Mouse (Mus musculus) ES-E14 (cell line): ENCODE data around the gene Pnma1. TPM values are rescaled to one million over a fixed set of nuclear protein-coding genes. Genes with fewer than 3 reads are reported as not detected.

ENCODE experiments used
- DNase-seq: peaks from one replicate; pipeline ENCODE4 v3.0.0-alpha.2; 2013; ENCODE audit warnings: low read depth, low spot score
- H3K27ac ChIP-seq: 2 replicates; pipeline ENCODE4 v1.5.1; 2012; ENCODE audit warnings: low read depth, mild to moderate bottlenecking, low read length, moderate library complexity, mixed read lengths; ENCODE audit not compliant: poor library complexity, insufficient read depth, severe bottlenecking
- H3K36me3 ChIP-seq: 2 replicates; pipeline ENCODE4 v1.6.1; 2012; ENCODE audit warnings: mild to moderate bottlenecking, low read length, moderate library complexity, mixed read lengths; ENCODE audit not compliant: control insufficient read depth, poor library complexity, insufficient read depth, severe bottlenecking
- H3K4me1 ChIP-seq, 2 experiments: fragments of 150-350 bp in 1 of 2; sonication (generic) in 1 of 2; 2 replicates each; pipeline ENCODE4 v1.6.1; 2012; ENCODE audit warnings: low read length in 2 of 2, mild to moderate bottlenecking in 1 of 2, mixed read lengths in 1 of 2; ENCODE audit not compliant: control insufficient read depth in 2 of 2, insufficient read depth in 2 of 2, poor library complexity in 1 of 2
- H3K4me3 ChIP-seq, 2 experiments: fragments of 150-350 bp in 1 of 2; sonication (generic) in 1 of 2; 2 replicates each; pipeline ENCODE4 v1.5.1; 2012; ENCODE audit warnings: low read length in 2 of 2, low read depth in 1 of 2, mild to moderate bottlenecking in 1 of 2, mixed read lengths in 1 of 2; ENCODE audit not compliant: insufficient read depth in 1 of 2, poor library complexity in 1 of 2, severe bottlenecking in 1 of 2
- H3K9ac ChIP-seq: 2 replicates; pipeline ENCODE4 v1.6.1; 2012; ENCODE audit warnings: low read depth, mild to moderate bottlenecking, low read length, mixed read lengths; ENCODE audit not compliant: poor library complexity, insufficient read depth, severe bottlenecking
- H3K9me3 ChIP-seq: fragments of 150-350 bp; sonication (generic); 2 replicates; pipeline ENCODE4 v1.6.1; 2012; ENCODE audit warnings: low read depth, mild to moderate bottlenecking, low read length; ENCODE audit not compliant: control insufficient read depth, insufficient read depth
- CHD2 ChIP-seq: IDR thresholded peaks from 2 replicates; pipeline ENCODE4 v1.6.1; 2014; ENCODE audit warnings: mild to moderate bottlenecking, low read depth, low read length, inconsistent platforms
- HCFC1 ChIP-seq: IDR thresholded peaks from 2 replicates; pipeline ENCODE4 v1.6.1; 2012; ENCODE audit warnings: low read length, inconsistent platforms, borderline replicate concordance; ENCODE audit not compliant: insufficient read depth
- MAFK ChIP-seq: IDR thresholded peaks from 2 replicates; pipeline ENCODE4 v1.6.1; 2014; ENCODE audit warnings: mild to moderate bottlenecking, low read depth, low read length, inconsistent platforms; ENCODE audit not compliant: insufficient read depth
- ZC3H11A ChIP-seq: IDR thresholded peaks from 2 replicates; pipeline ENCODE4 v1.6.1; 2012; ENCODE audit warnings: low read depth, mild to moderate bottlenecking, inconsistent platforms, low read length, borderline replicate concordance
- ZNF384 ChIP-seq: IDR thresholded peaks from 2 replicates; pipeline ENCODE4 v1.6.1; 2012; ENCODE audit warnings: low read depth, low read length, inconsistent platforms
- in situ Hi-C, 2 experiments: fragments of 600-800 bp; cut with MboI; formaldehyde crosslinking; loops; one replicate each; pipeline ENCODE4 v1.15.1; 2025; ENCODE audit warnings: low sequenced_read_pairs in 2 of 2, inconsistent platforms in 1 of 2; ENCODE audit not compliant: unreplicated experiment in 2 of 2
- total RNA-seq: library from RNA; depleted of rRNA; stranded (reverse); fragments of 300-350 nt; gene quantifications from 2 replicates; pipeline ENCODE4 v1.2.3, GENCODE M21; 2012

Pnma1 gene
- total RNA-seq, 1 experiment = 0.80 TPM

- in situ Hi-C loops = no loop called here
Measured at GRCm38 (mm10) chr12:84180090-84180489, 31.8 kb upstream of the Pnma1 start.

DNA sequence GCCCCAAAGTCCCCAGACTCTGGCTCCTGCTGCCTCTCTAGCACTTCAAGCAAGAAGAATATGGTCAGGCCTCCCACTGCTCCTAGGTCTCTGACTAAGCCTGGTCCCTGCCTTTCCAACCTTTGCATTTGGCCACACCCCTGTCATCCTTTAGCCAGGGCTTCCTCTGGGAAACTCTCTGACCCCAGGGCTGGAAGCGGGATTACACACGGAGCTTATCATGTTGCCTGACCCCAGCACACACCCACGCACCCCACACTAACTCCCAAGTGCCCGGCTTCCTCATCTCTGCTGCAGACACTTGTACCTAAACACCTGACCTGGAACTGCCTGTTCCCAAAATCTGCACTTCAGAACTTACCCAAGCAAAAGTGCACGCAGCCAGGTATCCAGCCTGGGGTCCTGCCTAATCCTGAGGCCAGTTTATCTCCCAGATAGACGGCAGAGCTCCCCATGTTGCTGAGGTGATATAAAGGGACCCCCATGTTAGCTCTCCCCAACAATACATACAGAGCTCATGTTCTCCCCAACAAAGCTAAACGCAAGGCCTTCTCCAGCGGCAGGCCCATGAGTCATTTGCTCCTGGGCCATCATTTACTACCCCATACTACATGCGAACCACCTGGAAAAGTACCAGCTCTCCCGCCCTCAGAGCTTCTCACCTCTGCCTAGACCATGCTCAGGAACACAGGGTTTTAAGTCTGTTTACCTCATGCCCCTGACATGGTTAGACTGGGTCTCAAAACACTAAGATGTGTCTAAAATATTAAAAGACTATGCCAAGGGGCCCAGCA lies 30.6 kb upstream of the Pnma1 start:
- H3K4me3 ChIP-seq = no peak overlapping the region
- H3K4me1 ChIP-seq = peaks cover 20 to 39% of the 10 kb centered on the region in 2 experiments
- no peak overlapping the region for H3K9ac ChIP-seq
- DNase-seq = no peak
- H3K36me3 ChIP-seq = peaks cover 3% of the 10 kb centered on the region; the same call in 1 of the 2 replicates
- H3K9me3 ChIP-seq = no peaks in the 10 kb centered on the region
- in situ Hi-C loops = no loop called here
- H3K27ac ChIP-seq = no peak overlapping the region
- no peak for TF ChIP-seq HCFC1

More at GRCm38 (mm10) chr12:84180090-84180489, 31.8 kb upstream of the Pnma1 start:
- Histone ChIP-seq H3K36me3 (no peaks in the 10 kb centered on the region; the same call in 1 of the 2 replicates), H3K27ac (no peak overlapping the region), H3K9me3 (no peaks in the 10 kb centered on the region), H3K9ac (no peak overlapping the region), H3K4me1 (peaks cover 15 to 34% of the 10 kb centered on the region in 2 experiments), H3K4me3 (no peak overlapping the region)
- TF ChIP-seq MAFK (no peak), ZC3H11A (no peak), CHD2 (no peak), ZNF384 (no peak), HCFC1 (no peak)
- no peak for DNase-seq

- H3K9ac ChIP-seq = no peak overlapping the region
- TF ChIP-seq ZC3H11A (no peak), HCFC1 (no peak), CHD2 (no peak)
Measured at GRCm38 (mm10) chr12:84178052-84178451, 29.8 kb upstream of the Pnma1 start.

GRCm38 (mm10) chr12:84176886-84177765 lies 28.8 kb upstream of the Pnma1 start:
- peaks cover 20 to 48% of the 10 kb centered on the region in 2 experiments for H3K4me1 ChIP-seq
- no peak for DNase-seq
- H3K27ac ChIP-seq = no peak overlapping the region
- H3K36me3 ChIP-seq = peaks cover 14% of the 10 kb centered on the region; the same call in 1 of the 2 replicates
- in situ Hi-C loops = no loop called here
- H3K9me3 ChIP-seq = no peaks in the 10 kb centered on the region
- peak overlapping the region; percentile 71; the same call in 1 of the 2 replicates for H3K9ac ChIP-seq
- no peak overlapping the region for H3K4me3 ChIP-seq
- TF ChIP-seq HCFC1 (no peak), MAFK (no peak), ZNF384 (no peak), ZC3H11A (no peak), CHD2 (no peak)

More at GRCm38 (mm10) chr12:84178052-84178451, 29.8 kb upstream of the Pnma1 start:
- Histone ChIP-seq H3K27ac (no peak overlapping the region), H3K4me1 (peaks cover 20 to 47% of the 10 kb centered on the region in 2 experiments), H3K9me3 (no peaks in the 10 kb centered on the region), H3K36me3 (peaks cover 11% of the 10 kb centered on the region; the same call in 1 of the 2 replicates), H3K4me3 (no peak overlapping the region)
- DNase-seq = no peak
- in situ Hi-C loops = no loop called here
